Mouse (Mus musculus) E14TG2a.4 (cell line): ENCODE data around the gene Fam241a.

Experiments
- H3K27me3 ChIP-seq: 2 replicates; pipeline ENCODE4 v1.6.1; 2014; ENCODE audit warnings: low read length, control low read depth; ENCODE audit not compliant: insufficient read depth
- H3K36me3 ChIP-seq: 2 replicates; pipeline ENCODE4 v1.6.1; 2014; ENCODE audit warnings: low read length, control low read depth; ENCODE audit not compliant: insufficient read depth
- H3K4me1 ChIP-seq: replicated peaks from 2 replicates; pipeline ENCODE4 v1.6.1; 2014; ENCODE audit warnings: low read depth, low read length, control low read depth
- H3K4me3 ChIP-seq: replicated peaks from 2 replicates; pipeline ENCODE4 v1.5.1; 2014; ENCODE audit warnings: mild to moderate bottlenecking, low read length
- H3K9me3 ChIP-seq: 2 replicates; pipeline ENCODE4 v1.6.1; 2014; ENCODE audit warnings: low read length, control low read depth
- CTCF ChIP-seq: conservative IDR thresholded peaks from 2 replicates; pipeline ENCODE4 v1.5.1; 2014; ENCODE audit warnings: low read length
- NANOG ChIP-seq: IDR thresholded peaks from 2 replicates; pipeline ENCODE4 v1.6.1; 2014; ENCODE audit warnings: borderline replicate concordance, low read length, mixed read lengths
- POU5F1 ChIP-seq: IDR thresholded peaks from 2 replicates; pipeline ENCODE4 v1.6.1; 2014; ENCODE audit warnings: low read length, borderline replicate concordance

The Fam241a gene

DNA sequence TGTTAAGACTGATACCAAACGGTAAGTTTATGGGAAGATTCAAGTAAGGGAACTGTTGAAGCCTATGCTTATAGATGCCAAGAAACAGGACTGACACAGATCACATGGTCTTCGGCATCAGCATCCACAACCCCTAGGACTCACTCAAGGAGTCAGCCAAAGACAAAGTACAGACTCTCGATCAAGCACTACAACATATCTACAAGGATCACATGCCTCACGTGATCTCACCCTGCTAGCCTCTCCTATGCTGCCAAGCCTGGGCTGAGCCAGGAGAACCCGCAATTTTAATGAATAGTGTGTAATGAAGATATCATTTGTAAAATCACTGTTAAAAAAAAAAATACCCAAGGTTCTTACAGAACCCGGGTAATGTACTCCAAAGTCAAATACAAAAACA lies 60.5 kb downstream of the Fam241a start:
- Histone ChIP-seq H3K4me1 (peaks cover 21% of the 10 kb centered on the region), H3K9me3 (no peaks in the 10 kb centered on the region), H3K27me3 (no peaks in the 10 kb centered on the region), H3K36me3 (peaks cover 6% of the 10 kb centered on the region), H3K4me3 (no peak overlapping the region)
- TF ChIP-seq CTCF: no peak
- TF ChIP-seq POU5F1: no peak
- no peak for TF ChIP-seq NANOG

DNA sequence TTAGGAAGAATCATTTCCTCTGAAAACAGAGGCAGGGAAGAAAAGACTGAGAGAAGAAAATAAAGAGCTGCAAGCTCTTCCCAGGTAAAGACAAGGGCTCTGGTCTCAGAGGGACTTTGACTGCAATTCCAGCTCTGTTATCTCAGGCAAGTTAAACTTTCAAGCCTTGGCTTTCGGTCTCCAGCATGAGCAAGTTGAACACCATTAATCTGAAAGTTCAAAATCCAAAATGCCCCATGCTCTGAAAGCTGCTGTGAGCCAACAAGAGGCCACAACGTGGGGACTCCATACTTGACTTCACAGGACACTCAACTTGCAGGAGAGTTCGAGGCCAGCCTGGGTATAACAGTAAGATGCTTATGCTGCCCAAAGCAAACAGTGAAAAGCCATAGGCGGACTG lies 62.1 kb downstream of the Fam241a start:
- no peaks in the 10 kb centered on the region for H3K9me3 ChIP-seq
- H3K4me1 ChIP-seq: peaks cover 21% of the 10 kb centered on the region
- TF ChIP-seq NANOG (no peak), CTCF (no peak), POU5F1 (no peak)
- H3K4me3 ChIP-seq: no peak overlapping the region
- H3K27me3 ChIP-seq: no peaks in the 10 kb centered on the region
- peaks cover 6% of the 10 kb centered on the region for H3K36me3 ChIP-seq

- peaks cover 12% of the 10 kb centered on the region for H3K4me1 ChIP-seq
- TF ChIP-seq CTCF (no peak), POU5F1 (no peak), NANOG (no peak)
- H3K9me3 ChIP-seq: no peaks in the 10 kb centered on the region
- H3K4me3 ChIP-seq: no peak overlapping the region
- no peaks in the 10 kb centered on the region for H3K27me3 ChIP-seq
- peaks cover 6% of the 10 kb centered on the region for H3K36me3 ChIP-seq
These were observed 65.0 kb downstream of the Fam241a start for GRCm38 (mm10) chr3:127831079-127831478.

DNA sequence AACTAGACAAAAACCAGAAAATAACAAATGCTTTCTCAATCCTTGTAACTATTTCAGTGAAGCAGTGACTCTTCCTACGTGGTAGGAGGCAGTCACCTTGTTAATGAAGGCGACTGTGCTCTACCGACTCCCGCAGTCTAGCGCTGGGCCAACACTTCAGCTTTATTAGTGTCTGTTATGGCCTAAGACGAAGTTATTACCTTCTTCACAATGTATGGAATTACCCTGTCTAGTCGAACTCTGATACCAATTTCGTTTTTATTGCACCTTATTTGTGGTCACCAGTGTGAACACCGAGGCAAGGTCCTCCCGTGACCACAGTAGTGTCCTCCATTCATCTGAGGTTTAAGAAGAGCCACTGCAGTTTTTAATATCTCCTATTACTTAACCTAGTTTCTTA lies 65.9 kb downstream of the Fam241a start:
- Histone ChIP-seq H3K4me3 (no peak overlapping the region), H3K9me3 (no peaks in the 10 kb centered on the region), H3K36me3 (peaks cover 6% of the 10 kb centered on the region), H3K27me3 (no peaks in the 10 kb centered on the region), H3K4me1 (peaks cover 9% of the 10 kb centered on the region; the same call in 1 of the 2 replicates)
- TF ChIP-seq CTCF (no peak), POU5F1 (no peak), NANOG (no peak)

DNA sequence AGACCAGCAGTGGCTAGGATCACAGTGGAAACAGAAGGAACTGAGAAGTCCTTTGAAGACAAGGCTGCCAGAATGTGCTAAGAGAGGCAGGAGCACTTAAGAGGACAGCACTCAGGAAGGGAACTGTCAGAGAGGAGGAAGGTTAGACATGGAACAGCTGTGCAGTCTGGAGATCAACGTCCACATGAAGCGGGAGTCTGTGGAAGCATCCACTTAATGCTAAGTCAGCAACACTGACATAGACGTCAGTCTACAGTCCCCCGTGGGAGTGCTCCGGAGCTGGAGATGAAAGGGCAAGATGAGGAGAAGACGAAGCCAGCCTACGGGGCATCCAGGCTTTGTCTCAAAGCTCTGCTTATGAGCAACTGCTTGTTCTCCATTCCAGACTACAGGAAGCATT lies 69.0 kb downstream of the Fam241a start:
- H3K9me3 ChIP-seq: no peaks in the 10 kb centered on the region
- no peak for TF ChIP-seq POU5F1
- no peak for TF ChIP-seq CTCF
- no peak for TF ChIP-seq NANOG

DNA sequence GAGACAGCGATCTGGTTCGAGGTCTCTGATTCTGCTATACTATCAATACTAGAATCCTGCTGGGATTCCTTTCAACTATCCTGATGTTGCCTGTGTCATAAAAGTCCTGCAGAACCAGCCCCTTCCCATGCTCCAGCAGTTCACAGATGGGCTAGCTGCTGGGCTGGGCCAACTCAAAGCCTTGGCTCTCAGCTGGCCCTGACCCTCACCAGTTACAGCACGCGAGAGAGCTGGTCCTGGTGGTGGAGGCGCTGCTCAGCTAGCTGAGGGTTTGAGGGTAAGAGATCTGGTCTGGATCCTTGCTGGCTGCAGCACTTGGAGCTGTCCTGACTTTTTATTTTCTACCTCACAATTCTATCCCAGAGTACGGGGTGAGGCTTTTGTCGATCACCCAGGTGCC lies 69.6 kb downstream of the Fam241a start:
- peaks cover 2% of the 10 kb centered on the region for H3K36me3 ChIP-seq
- H3K27me3 ChIP-seq: no peaks in the 10 kb centered on the region
- H3K4me1 ChIP-seq: peaks cover 15% of the 10 kb centered on the region
- TF ChIP-seq CTCF: no peak
- no peak for TF ChIP-seq POU5F1
- no peak for TF ChIP-seq NANOG
- H3K4me3 ChIP-seq: no peak overlapping the region
- H3K9me3 ChIP-seq: no peaks in the 10 kb centered on the region

More for the DNA sequence above, 69.0 kb downstream of the Fam241a start:
- H3K27me3 ChIP-seq: no peaks in the 10 kb centered on the region
- H3K4me3 ChIP-seq: no peak overlapping the region
- peaks cover 15% of the 10 kb centered on the region for H3K4me1 ChIP-seq
- H3K36me3 ChIP-seq: no peaks in the 10 kb centered on the region; the same call in 1 of the 2 replicates

DNA sequence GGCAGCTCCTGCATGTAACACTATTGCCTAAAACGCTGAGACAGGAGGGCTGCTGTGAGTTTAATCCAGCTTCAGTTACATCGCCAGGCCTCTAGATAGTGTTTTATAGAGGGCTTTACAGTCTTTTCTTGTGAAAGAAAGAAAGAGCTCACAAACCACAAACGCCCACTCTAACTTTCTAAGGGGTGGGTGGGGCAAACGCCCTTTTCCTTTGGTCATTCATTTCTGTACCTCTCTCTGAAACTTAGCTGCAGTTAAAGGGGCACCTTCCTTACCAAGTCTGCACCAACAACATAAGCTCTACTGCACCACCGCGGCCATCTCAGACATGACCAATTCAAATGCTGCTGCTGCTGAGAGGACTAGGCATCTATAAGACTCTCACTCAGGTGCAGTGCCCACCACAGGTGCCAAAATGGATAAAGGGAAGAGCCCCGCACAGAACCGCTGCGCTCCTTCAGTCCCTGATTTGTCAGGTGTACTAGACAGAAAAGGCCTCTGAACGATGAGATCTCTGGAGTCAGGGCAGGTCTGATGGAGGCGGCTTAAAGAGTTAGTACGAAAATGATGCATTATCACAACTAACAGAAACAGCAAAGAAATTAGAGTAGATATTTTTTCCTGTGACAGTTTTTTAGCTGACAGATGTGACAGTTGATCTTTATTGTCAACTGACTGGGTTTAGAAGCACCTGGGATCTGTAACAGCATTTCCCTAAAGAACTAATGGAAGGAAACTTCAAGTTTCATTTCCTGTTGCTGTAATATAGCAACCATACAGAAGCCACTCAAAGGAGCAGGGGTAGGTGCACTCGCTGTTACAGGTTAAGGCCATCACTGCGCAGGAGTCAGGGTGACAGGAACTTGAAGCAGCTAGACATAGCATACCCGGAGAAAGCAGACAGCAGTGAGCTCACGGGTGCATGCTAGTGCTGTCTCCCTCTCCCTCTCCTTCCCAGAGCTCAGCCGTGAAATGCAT lies 71.9 kb downstream of the Fam241a start:
- Histone ChIP-seq H3K9me3 (no peaks in the 10 kb centered on the region), H3K4me3 (no peak overlapping the region), H3K27me3 (no peaks in the 10 kb centered on the region), H3K4me1 (peaks cover 15% of the 10 kb centered on the region), H3K36me3 (peaks cover 19% of the 10 kb centered on the region)
- TF ChIP-seq NANOG: no peak

DNA sequence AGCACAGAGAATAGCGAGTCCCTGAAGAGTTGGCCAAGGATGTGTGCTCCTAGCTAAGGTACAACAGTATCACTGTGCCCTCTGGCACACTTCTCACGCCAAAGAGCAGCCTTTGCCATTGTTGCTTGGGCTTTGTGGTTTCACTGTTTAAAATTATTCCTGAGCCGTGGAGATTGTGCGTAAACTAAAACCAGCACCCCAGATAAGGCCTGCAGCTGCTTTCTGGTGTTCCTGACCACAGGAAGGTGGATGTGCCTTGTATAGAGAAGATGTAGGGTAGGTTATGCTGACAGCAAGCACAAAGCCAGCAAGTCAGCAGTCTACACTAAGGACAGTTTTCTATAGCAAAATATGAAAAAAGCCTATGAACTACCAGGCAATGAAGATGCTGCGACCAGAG lies 74.9 kb downstream of the Fam241a start:
- TF ChIP-seq NANOG (no peak), CTCF (no peak), POU5F1 (no peak)
- Histone ChIP-seq H3K27me3 (no peaks in the 10 kb centered on the region), H3K9me3 (no peaks in the 10 kb centered on the region), H3K4me3 (no peak overlapping the region), H3K36me3 (peaks cover 19% of the 10 kb centered on the region), H3K4me1 (peaks cover 31% of the 10 kb centered on the region)
